Mouse (Mus musculus) activated CD4-positive, CD25-positive, alpha-beta regulatory T cell, adult 4 months (primary cell): ENCODE results near the gene Kcnj1. TPM values are rescaled to one million over a fixed set of nuclear protein-coding genes. Genes with fewer than 3 reads are reported as not detected.

ENCODE experiments used
- ATAC-seq: one replicate; pipeline ENCODE4 v1.8.0; 2017
- polyA plus RNA-seq, 2 experiments: library from polyadenylated mRNA; unstranded; fragments of 100-300 nt; shearing (Covaris generic); gene quantifications; one replicate each; pipeline ENCODE4 v1.2.1; 2017

Kcnj1 gene
- polyA plus RNA-seq = not detected

DNA sequence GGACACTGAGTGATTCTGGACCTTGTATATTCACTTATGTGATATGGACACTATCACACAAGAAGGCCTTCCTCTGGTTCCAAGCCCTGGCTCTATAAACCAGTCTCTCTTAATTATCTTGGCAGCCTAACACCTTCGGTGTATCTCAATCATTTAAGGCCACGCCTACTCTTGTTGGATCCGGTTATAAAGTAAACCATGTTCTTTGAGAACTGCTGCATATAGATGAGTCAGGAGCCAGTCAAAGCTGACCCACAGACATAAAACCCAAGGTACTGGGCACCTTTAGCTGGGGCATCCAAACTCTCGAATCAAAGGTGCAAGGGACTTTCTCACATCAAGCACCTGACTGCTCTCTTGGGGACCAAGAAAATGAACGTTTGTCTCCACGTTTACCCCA lies at the start of gene Kcnj1:
TSS of gene Kcnj1 (plus strand) at position 292 of the 400 bp plus-strand sequence.
- no peak for ATAC-seq

DNA sequence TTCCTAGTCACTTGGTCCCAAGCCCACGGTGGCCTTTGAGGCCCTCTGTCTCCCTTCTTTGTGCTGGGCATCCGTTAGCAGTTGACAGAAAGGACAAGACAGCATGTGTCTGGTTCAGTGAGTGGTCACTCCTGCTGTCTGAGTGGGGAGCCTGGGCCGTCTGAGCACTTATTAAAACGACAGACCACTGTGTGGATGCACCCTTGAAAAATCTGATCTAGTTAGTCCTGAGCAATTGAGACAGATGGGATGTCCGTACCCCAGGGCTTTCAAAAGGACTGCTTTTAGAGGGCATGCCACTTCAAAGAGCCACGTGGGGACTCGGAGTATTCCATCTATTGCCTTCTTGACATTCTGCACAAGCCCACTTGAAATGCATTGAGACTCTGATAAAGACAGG lies 48.7 kb upstream of the Kcnj1 start:
- no peak for ATAC-seq

DNA sequence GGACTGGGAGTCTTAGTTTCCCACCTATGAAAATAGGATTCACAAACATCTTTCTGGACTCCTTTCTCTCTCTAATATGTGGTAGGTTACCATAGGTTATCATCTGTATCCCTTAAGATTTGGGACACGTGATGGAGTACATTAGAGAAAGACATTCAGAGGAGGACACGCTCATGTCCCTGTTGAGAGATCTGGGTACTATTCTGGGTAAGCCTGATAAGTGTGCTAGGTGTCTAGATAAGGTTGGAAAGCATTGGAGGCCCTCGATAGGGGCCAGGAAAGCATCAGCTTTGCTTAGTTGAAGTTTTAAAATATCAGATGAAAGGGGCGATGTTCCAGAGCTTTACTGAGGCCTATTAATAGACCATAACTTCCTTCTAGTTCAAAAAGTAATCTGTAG lies 43.5 kb upstream of the Kcnj1 start:
- ATAC-seq = no peak

DNA sequence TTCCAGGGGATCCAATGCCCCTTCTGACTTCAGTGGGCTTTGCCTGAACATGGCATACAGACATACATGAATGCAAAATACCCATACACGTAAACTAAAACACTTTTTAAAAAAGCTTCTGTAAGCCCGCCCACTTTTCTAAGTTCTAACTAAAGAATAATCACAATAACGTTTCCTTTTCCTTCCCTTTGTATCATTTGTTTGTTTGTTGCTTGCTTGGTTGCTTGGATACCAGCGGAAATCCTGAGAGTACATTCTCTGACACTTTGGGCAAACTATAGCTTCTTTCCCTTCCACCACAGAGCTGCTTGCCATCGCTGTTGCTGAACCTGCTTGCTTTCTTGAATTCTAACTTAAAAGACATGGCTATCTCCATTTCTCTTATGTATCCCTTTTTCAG lies 41.1 kb upstream of the Kcnj1 start:
- no peak for ATAC-seq

DNA sequence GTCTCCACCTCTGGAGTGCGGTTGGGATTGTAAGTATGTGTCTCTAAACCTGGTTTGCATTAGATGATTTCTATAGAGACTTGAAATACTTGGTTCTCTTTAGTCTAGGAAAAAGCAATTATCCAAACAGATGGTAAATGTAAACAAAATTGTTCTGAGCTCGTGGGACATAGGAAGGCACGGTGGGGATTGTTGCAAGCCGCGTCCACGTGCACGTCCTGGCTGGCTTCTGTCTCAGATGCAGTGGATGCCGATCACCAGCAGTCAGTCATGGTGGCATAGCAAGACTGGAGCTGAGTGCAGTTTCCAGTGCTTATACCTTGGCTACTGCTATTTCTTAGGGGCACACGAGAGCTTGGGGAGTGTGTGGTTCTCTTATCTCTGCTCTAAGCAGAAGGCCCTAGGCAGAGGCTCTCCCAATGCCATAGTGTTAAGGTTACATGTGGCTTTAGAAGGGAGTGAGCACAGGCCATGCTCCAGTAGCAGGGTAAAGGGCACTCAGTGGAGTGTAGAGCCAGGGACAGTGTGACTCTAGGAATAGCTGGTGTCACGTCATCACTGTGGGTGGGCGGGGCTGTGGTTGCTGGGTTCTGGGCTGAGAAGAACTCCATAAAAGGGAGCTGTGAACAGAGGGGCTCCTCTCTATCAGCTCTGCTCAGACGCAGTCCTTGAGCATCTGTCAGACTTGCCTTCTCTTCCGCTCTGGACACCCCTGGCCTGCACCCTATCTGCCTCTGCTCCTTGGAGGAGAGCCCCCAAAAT lies 36.7 kb upstream of the Kcnj1 start:
- no peak for ATAC-seq

DNA sequence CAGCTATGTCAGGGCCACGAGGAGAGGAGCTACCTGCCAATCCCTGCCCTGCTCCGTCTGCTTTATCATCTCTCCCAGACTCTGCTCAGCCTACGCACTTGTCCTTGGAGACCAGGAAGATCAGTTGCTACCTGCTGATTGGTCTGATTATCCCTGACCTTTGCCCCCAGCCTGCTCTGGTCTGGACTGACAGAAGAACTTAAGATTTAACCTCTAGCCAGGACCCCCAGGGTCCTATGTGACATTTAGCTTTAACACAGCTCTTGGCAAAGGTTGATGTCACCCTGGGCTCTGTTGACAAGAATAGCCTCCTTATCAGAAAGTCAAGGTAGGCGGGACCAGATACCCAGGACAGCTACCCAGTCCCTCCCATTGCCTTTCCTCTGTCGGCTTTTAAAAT lies 31.5 kb upstream of the Kcnj1 start:
- ATAC-seq = no peak

DNA sequence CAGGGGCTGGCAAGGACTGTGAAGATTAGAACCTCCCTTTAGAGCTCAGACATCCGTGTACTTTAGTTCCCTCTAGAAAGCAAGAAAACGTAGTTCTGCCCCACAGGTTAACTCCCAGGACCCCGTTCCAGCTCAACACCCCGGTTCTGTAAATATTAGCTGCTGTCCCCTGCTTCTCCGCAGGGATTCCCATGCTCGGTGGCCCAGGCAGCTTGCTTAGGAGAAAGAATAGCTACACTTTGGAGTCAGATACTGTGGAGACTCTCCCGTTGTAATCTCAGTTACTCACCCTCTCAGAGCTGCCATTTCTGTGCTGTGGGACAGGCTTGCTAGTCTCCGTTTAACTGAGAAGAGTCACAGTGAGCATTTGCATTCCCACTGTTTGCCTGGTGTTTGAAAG lies 29.4 kb upstream of the Kcnj1 start:
- ATAC-seq = no peak

DNA sequence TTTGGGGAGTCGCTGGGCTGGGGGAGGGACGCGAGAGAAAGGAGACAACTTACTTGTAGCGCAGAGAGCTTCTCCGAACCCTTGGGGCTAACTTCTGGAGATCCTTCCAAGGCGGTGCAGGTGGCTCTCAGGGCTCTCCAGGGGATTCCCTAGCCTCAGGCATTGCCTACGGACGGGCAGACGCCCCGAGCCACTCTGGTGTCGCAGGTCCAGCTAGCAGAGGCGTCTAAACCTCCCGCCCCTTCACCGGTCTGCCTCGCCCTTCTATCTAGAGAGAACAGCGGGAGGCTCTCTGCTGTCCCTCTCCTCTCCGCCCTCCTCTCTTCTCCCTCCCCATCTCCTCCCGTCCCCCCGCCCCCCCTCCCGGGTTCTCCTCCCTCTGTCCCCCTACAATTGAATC lies 28.2 kb upstream of the Kcnj1 start, which contains the start of gene Kcnj5:
TSS of gene Kcnj5 (minus strand) at position 300 of the 400 bp plus-strand sequence.
- ATAC-seq = no peak

DNA sequence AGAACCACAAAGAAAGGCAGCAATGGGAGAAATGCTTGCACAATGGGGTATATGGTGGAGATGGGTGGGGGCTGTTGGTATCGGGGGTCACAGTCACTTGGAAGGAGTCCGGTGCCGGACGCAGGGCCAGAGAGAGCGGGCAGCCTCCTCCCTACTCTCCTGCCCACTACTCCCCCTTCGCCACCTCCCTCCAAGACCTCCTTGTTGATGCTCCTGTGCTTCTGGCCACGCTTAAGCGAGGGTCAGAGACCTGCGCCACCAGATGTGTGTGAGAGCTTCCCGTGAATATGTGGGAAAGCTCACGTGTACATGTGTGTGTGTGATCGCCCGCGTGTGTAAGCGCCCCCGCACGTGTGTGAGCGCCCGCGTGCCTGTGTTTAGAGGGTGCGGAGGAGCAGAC lies 27.8 kb upstream of the Kcnj1 start:
- ATAC-seq = no peak

DNA sequence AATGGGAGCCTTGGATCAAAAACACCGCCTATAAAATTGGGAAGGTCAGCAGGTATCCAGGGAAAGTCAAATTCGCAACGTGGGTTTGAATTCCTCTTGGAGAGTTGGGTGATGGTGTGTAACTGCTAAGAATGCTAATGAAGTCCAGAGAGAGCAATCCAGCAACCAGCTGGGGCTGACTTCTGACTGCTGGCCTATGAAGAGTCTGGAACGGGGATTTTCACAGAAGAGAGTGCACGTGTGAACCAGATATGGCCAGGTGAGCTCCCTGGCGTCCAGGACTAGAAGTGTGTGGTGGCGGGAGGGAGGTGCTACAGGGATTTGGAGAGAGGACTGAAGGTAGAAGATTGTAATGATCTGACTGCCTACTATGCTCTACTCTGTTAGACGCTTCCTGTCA lies 24.2 kb upstream of the Kcnj1 start:
- no peak for ATAC-seq

DNA sequence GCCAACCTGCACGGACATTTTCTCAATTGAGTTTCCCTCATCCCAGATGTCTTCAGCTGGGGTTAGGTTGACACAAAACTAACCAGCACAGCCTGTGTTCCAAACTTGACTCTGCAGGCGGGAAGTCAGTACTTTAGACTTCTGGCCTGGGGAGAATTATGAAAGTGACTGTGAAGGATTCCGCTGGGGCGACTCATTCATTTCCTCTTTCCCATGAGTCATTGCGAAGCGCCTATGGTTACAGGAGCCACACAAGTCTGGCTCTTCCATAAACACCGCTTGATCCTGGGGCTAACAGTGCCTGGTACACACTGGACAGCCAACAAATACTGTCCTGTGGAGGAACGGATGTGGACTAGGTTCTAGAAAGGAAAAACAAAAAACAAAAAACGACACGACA lies 22.9 kb upstream of the Kcnj1 start:
- no peak for ATAC-seq

DNA sequence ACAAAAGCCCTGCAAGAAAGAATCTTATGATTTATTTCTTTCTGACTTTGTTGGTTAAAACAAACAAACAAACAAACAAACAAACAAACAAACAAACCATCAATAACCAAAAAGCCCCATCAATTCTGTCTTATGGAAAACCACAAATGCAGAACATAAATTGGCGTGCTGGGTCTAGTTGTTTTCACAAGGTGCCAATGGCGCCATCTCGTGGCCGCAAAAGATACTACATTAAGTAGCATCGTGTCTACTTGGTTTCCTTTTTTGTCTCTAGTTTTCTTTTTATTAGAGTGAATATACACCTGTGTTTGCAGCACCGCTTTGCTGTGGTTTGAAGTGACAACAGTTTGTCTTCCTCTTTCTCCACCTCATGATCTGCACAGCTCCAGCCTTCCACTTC lies 22.0 kb upstream of the Kcnj1 start:
- ATAC-seq = no peak

DNA sequence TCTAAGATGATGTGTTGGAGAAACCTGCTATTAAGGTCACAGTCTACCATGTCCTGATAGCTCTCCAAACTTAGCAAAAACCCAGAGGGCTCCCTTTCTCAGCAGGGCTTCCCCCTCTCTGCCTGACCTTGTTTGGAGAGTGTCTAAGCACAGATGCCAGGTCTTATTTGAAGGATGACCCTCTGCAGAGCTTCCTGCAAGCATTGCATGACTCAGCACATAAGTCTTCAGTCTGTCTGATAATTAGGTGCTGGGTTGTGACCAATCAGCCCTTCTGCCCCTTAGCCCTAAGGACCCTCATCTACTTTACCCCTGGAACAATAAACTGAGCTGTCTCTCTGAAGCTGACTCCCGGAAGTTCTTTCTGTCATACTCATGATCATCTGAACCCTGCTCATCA lies 11.5 kb upstream of the Kcnj1 start:
- no peak for ATAC-seq

DNA sequence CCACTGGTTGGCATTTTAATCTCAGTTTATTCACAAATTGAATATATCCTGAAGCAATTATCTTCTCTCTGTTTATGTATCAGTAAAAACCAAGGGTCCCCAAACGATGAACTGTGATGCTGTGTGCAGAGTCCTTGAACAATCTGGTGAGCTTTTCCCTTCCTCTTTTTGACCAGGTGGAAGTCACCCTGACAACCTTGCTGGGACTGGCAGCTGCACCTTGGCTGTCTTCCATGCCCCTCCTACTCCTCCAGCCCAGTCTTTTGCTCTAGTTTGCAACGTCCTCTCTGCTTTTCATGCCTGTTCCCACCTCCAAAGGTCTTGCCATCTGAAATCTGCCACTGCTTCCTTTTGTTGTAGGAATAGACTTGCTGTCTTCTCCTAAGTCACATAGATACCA lies 3.5 kb upstream of the Kcnj1 start:
- ATAC-seq = no peak

DNA sequence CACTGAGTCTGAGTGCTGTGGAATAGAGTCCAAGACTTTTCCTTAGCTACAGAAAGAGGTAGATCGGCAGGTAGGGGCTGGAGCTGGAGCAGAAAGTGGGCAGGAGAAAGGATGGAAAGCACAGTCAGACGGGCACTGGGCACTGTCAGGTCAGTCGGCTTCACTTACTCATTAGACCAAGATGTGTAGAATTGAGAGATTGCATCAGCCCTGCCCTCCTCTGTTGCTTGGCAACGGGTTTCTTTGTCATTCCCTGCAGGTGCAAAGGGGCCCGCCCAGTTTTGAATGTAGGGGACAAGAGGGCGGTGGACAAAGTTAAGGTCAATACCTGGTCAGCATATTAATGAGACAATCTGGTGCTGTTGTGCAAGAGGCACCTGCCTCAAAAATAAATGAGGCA lies 2.9 kb upstream of the Kcnj1 start:
- no peak for ATAC-seq

DNA sequence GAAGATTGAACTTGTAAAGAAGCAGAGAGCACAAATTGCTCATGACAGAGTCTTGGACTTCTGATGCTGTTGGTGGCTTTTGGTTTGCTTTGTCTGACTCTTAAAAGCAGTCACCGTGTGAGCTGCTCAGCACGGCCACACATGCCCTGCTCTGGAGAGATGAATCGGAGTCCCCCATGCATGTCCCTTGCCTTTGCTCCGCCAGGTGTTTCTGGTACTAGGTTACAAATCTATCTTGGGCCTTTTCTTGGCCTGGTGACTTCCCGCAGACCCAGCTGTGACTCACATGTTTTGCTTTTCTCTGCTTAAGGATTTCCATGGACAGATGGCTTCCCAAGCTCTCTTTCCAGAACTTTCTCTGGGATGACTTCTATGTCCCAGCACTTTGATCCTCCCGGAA lies 1.4 kb downstream of the Kcnj1 start:
- no peak for ATAC-seq

DNA sequence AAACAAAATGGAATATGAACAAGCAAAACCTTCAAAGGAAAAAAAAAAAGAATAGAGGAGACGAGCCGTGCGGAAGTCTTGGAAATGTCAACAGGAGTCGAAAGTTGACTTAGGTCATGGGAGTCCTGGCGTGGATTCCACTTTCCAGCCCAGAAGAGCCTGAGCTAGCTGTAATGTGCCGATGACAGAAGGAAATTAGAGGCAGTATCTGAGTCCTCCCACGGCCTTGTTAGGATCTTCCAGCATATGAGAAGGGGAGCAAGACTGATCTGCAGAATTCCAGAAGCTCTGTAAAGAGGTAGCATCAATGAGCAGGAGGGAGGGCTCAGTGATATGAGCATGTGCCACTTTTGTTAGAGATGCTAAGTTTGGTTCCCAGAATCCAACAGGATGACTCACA lies 3.7 kb downstream of the Kcnj1 start:
- no peak for ATAC-seq

DNA sequence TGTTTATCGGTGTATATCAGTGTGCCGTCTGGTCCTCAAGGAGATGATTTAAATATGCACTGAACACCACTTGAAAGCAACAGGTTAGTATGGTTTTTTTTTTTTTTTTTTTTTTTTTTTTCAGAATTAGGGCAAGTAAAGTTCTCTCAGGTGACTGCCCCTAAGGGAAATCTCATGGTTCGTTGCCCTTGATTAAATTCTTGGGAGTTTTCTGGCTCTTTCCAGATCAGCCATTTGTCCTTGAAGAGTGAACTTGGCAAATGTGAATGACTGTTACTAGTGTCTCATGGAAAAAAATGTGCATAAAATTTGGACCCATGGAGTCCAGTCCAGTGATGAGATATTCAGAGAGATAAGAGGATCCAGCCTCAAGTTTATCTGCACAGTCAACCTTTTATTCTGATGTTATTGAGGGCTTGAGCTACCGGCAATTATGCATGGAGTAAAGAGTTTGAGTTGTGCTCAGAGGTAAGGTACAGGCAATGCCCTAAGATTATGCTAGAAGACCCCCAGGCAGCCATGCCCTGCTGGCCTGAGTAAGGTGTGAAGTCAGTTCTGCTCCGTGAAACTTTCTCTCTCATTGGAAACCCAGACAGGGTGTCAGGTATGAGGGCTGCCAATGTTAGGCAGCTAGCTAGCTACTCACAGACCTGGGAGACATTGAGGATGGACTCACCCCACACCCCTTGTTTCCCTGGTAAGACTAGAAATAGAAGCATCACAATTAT lies 4.7 kb downstream of the Kcnj1 start:
- no peak for ATAC-seq

DNA sequence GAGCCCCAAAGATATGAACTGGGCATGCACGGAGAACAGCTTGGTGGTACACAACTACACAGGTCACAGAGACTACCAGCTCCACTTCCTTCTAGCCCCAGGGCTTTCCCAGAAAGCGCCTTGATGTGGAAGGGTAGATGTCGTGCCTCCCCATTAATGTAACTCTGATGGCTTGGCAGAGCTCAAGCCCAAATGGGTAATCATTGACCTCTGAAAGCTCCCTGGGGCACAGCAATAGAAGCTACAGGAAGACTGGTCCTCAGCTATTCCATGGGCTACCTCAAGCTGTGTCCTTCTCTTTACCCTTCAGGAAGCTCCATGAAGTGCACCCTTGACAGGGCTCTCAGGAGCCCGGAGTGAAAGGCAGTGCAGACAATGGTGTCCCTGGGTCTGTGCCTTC lies 12.6 kb downstream of the Kcnj1 start:
- ATAC-seq = no peak

DNA sequence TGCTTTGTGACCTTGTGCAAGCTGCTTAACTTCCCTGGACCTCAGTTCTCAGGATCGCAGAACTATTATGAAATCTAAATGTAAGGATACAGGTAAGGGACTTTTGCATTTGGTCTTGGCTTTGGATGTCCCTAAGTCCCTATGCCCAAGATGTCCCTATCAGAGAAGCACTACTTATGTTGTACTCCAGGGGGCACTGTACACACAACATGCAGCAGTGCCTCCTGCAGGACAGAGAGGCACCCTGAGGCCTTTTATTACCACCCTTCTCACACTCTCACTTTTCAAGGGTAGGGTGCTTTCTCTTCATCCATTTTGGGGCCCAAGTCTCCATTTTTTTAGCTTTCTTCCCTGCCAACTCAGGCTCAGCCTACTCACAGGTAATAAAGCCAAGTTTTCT lies 15.8 kb downstream of the Kcnj1 start:
- ATAC-seq = no peak

DNA sequence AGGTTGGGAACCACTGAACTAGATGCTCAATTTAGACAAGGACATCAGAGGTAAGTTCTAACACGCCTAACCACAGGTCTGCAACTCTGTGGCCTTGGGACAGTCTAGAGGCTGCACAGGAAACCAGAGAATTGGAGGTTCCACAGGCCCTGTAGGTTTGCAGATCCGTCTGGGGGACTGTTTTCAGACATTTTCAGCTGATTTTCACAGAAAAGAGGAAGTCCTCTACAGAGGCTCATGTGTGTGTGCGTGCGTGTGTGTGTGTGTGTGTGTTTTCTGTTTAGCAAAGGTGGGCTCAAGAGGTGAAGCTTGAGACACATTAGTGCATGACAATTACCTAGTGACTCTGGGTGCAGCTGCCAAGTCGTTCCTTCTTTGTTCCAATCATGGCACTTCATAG lies 18.8 kb downstream of the Kcnj1 start:
- no peak for ATAC-seq

DNA sequence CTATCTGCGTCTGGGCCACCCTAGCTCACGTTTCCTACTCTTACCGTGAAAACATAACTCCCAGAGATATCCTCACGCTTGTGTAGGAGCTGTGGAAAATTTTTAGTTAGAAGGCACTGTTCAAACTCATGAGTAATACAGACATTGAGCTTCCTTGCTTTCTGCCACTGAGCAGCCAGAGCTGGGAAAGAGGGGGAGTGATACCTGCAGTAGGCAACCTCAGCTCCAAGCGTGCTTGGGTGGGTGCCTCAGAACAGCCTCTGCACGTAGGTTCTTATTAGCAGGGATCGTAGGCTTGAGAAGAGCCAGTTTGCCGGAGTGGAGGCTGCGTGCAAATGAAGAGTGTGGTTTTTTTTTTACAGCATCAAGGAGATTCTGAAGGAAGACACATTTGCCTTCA lies 19.4 kb downstream of the Kcnj1 start:
- no peak for ATAC-seq

DNA sequence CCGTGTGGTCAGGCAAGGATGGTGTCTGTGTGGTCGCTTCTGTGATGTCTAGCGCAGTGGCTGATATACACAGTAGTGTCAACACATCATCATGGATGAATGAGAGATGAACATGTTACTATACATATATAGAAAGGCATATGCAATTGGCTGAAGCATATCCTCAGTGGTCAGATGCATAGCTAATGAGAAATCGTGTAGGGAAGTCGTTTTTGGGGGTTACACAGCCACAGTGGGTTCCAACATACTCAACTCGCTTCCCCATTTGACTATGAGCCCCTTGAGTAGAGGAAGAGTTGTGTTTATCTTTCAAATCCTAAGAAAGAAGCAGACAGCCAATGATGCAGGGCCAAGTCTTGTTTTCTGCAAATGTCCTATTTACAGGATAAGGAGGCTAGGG lies 20.4 kb downstream of the Kcnj1 start:
- ATAC-seq = no peak

DNA sequence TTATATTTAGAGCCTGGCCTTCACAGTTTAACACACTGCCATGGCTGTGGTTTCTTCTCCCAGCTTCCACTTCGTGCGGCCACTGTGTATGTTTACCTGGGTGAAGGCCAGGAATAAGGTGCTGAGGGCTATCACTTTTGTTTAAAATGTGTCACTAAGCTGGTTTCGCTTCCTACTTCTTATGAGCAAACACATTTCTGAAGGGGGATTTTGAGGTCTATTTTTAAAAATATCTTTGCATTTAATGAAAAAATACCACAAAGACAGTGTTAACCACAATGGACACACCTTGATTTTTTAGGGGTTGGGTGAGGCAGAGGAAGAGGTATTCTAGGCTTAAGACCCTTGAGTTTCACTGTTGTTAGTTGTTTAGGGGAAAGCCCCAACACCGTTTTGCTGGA lies 22.5 kb downstream of the Kcnj1 start:
- ATAC-seq = no peak

DNA sequence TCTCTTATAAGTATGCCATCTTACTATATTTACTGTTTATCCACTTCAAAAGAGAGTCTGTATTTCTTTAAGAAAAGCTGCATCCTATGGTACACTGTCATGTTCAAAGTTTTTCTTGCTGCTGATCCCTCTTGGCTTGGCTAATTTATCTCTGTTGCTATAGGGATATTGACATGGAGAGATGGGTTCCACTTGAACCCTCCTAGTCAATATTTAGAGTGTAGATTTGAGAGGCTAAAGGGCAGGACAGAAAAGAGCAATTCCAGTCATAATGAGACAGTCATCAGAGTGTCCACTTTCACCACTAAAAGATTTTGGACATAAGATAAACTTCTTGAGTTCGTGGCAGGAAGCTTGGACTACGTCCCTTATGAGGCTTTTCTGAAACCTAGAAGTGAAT lies 27.9 kb downstream of the Kcnj1 start:
- ATAC-seq = no peak
